Mouse (Mus musculus): ENCODE data around the gene Katnal1. TPM values are rescaled to one million over a fixed set of nuclear protein-coding genes. Genes with fewer than 3 reads are reported as not detected.

Gene Katnal1
- total and polyA plus RNA-seq, 3 experiments = 12.8 to 14.8 TPM; not detected in 1

DNA sequence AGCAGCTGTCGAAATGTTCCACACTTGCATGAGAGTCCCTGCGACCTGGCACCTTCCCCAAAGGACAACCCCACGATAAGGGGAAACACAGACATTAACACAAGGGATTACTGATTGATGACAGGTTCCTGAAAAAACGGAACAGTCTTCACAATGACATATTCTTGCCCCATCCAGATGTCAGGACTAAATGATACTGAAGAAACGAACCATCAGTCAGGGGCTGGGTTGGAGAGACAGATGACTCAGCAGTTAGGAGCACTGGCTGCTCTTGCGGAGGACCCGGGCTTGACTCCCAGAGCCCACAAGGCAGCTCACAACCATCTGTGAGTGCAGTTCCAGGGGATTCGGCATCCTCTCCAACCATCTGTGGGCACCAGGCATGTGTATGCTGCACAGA, 67.0 kb downstream of the Katnal1 start:
- Histone ChIP-seq H3K4me3 (ENCODE audit: control insufficient read depth in 1 of 2, insufficient read depth in 1 of 2, low read depth in 2 of 2, low read length in 2 of 2) (no peak overlapping the region), H3K9me3 (replicated peaks; ENCODE audit: insufficient read depth, low read length) (no peaks in the 10 kb centered on the region), H3K27me3 (ENCODE audit: control insufficient read depth in 1 of 2, insufficient read depth in 2 of 2, low read length in 2 of 2) (peaks cover 2 to 9% of the 10 kb centered on the region in 2 experiments; a peak in 3 of 4 replicates), H3K36me3 (ENCODE audit: control insufficient read depth in 1 of 2, insufficient read depth in 2 of 2, low read length in 2 of 2) (no peaks in the 10 kb centered on the region), H3K9ac (ENCODE audit: control insufficient read depth, low read depth, low read length, poor library complexity, severe bottlenecking) (no peak overlapping the region), H3K79me2 (ENCODE audit: control insufficient read depth, insufficient read depth, low read length, poor library complexity) (no peaks in the 10 kb centered on the region), H3K27ac (ENCODE audit: control insufficient read depth, low read depth, low read length) (no peak overlapping the region), H3K4me1 (ENCODE audit: control insufficient read depth in 1 of 2, insufficient read depth in 2 of 2, low read length in 2 of 2) (no peaks in the 10 kb centered on the region)
- TF ChIP-seq MAFK (IDR thresholded peaks at IDR 0.05; ENCODE audit: borderline replicate concordance, low read depth, low read length) = 0 out of 2 replicates have a peak, but pooled peaks have one; percentile 27
- no peak for TF ChIP-seq HCFC1 (IDR thresholded peaks at IDR 0.05; ENCODE audit: low read depth, low read length)
- DNase-seq (ENCODE audit: low read depth, low spot score) = peak; percentile 37

DNA sequence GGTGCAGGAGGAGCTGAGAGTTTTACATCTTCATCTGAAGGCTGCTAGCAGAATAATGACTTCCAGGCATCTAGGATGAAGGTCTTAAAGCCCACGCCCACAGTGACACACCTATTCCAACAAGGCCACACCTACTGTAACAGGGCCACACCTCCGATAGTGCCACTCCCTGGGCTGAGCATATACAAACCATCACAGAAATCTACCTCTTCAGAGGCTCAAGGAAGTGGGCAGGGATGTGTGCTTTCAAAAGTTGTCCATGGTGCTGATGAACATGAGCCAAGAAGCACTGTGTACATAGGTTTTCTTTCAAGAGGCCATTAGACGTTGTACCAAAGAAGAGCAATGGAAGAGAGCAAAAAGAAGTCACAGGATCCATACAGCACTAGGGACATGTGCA, 71.6 kb downstream of the Katnal1 start:
- TF ChIP-seq POLR2AphosphoS2 (IDR thresholded peaks at IDR 0.05; ENCODE audit: low read length) (no peak), MYC (IDR thresholded peaks at IDR 0.05; ENCODE audit: low read depth, low read length) (no peak), HCFC1 (IDR thresholded peaks at IDR 0.05; ENCODE audit: low read depth, low read length) (no peak), USF2 (IDR thresholded peaks at IDR 0.05; ENCODE audit: borderline replicate concordance in 1 of 2, insufficient read depth in 1 of 2, low read depth in 1 of 2, low read length in 2 of 2) (no peak), TBP (IDR thresholded peaks at IDR 0.05; ENCODE audit: low read depth, low read length) (no peak), SMC3 (IDR thresholded peaks at IDR 0.05; ENCODE audit: low read depth, low read length) (no peak)
- no peaks in the 10 kb centered on the region for H3K9me3 ChIP-seq (replicated peaks; ENCODE audit: insufficient read depth, low read length)
- no peak for DNase-seq (ENCODE audit: low read depth, low spot score)

DNA sequence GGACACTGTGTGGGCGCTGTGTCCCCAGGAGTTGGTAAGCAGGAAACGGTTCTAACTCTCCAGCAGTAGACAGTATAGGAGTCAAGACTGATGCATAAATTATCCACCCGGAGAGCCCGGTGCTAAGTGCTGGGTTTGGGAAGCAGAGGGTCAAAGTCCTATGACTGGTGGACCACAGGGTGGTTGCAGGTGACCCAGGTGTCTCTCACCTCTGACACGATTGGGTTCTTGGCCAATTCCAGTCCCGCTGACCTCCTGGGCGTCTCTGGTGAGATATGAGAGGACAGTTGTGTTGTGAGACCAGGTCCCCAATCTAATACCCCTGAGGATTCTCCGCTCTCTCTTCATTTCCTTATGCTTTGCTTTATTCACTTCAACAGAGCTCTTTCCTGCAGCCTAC, 74.1 kb downstream of the Katnal1 start:
- Histone ChIP-seq H3K36me3 (ENCODE audit: control insufficient read depth in 1 of 2, insufficient read depth in 2 of 2, low read length in 2 of 2) (no peaks in the 10 kb centered on the region), H3K79me2 (ENCODE audit: control insufficient read depth, insufficient read depth, low read length, poor library complexity) (no peaks in the 10 kb centered on the region), H3K9ac (ENCODE audit: control insufficient read depth, low read depth, low read length, poor library complexity, severe bottlenecking) (no peak overlapping the region), H3K9me3 (replicated peaks; ENCODE audit: insufficient read depth, low read length) (no peaks in the 10 kb centered on the region), H3K4me1 (ENCODE audit: control insufficient read depth in 1 of 2, insufficient read depth in 2 of 2, low read length in 2 of 2) (no peaks in the 10 kb centered on the region), H3K27me3 (ENCODE audit: control insufficient read depth in 1 of 2, insufficient read depth in 2 of 2, low read length in 2 of 2) (peaks cover 0 to 7% of the 10 kb centered on the region in 2 experiments; a peak in 2 of 4 replicates), H3K27ac (ENCODE audit: control insufficient read depth, low read depth, low read length) (no peak overlapping the region), H3K4me3 (ENCODE audit: control insufficient read depth in 1 of 2, insufficient read depth in 1 of 2, low read depth in 2 of 2, low read length in 2 of 2) (no peak overlapping the region)
- TF ChIP-seq RAD21 (IDR thresholded peaks at IDR 0.05; ENCODE audit: low read depth, low read length) (no peak), MEF2A (IDR thresholded peaks at IDR 0.05; ENCODE audit: extremely low read depth, insufficient replicate concordance, low read depth, low read length, poor library complexity, severe bottlenecking) (no peak), KAT2A (conservative IDR thresholded peaks at IDR 0.05; ENCODE audit: low read depth, low read length) (no peak), MXI1 (IDR thresholded peaks at IDR 0.05; ENCODE audit: low read depth, low read length) (no peak), USF1 (IDR thresholded peaks at IDR 0.05; ENCODE audit: low read depth, low read length) (no peak), CHD1 (IDR thresholded peaks at IDR 0.05; ENCODE audit: low read depth, low read length) (no peak), GABPA (IDR thresholded peaks at IDR 0.05; ENCODE audit: low read depth, low read length) (no peak), ZKSCAN1 (IDR thresholded peaks at IDR 0.05; ENCODE audit: low read depth, low read length) (no peak), MAFK (IDR thresholded peaks at IDR 0.05; ENCODE audit: borderline replicate concordance, low read depth, low read length) (no peak)
- DNase-seq (ENCODE audit: low read depth, low spot score) = no peak

More for the DNA sequence above, 71.6 kb downstream of the Katnal1 start:
- H3K4me3 ChIP-seq (ENCODE audit: control insufficient read depth in 1 of 2, insufficient read depth in 1 of 2, low read depth in 2 of 2, low read length in 2 of 2) = no peak overlapping the region
- no peaks in the 10 kb centered on the region for H3K79me2 ChIP-seq (ENCODE audit: control insufficient read depth, insufficient read depth, low read length, poor library complexity)
- no peaks in the 10 kb centered on the region for H3K36me3 ChIP-seq (ENCODE audit: control insufficient read depth in 1 of 2, insufficient read depth in 2 of 2, low read length in 2 of 2)
- H3K9ac ChIP-seq (ENCODE audit: control insufficient read depth, low read depth, low read length, poor library complexity, severe bottlenecking) = no peak overlapping the region
- peaks cover 0 to 7% of the 10 kb centered on the region in 2 experiments; a peak in 2 of 4 replicates for H3K27me3 ChIP-seq (ENCODE audit: control insufficient read depth in 1 of 2, insufficient read depth in 2 of 2, low read length in 2 of 2)
- no peak overlapping the region for H3K27ac ChIP-seq (ENCODE audit: control insufficient read depth, low read depth, low read length)
- H3K4me1 ChIP-seq (ENCODE audit: control insufficient read depth in 1 of 2, insufficient read depth in 2 of 2, low read length in 2 of 2) = no peaks in the 10 kb centered on the region
